Mouse (Mus musculus) kidney, adult 8-10 months (tissue): Measurements from ENCODE around the gene Polr2l.

ENCODE experiments used
- DNase-seq, 2 experiments: peaks; one replicate each; pipeline ENCODE4 v3.0.0; 2022

Gene Polr2l

GRCm38 (mm10) chr7:141484186-141485120 lies 9.5 kb upstream of the Polr2l start:
- DNase-seq: no peak

- DNase-seq: no peak
Measured at GRCm38 (mm10) chr7:141483114-141483653, 8.3 kb upstream of the Polr2l start.

- no peak for DNase-seq
Measured at GRCm38 (mm10) chr7:141482531-141483024, 7.6 kb upstream of the Polr2l start.

GRCm38 (mm10) chr7:141481498-141482401 lies 6.8 kb upstream of the Polr2l start:
- DNase-seq: peak in 1 of 2 experiments; percentile 52

- peak; percentile 71 to 75 for DNase-seq
Measured at GRCm38 (mm10) chr7:141480842-141481497, 6.0 kb upstream of the Polr2l start.

GRCm38 (mm10) chr7:141478270-141478748 lies 3.4 kb upstream of the Polr2l start:
- DNase-seq: no peak

GRCm38 (mm10) chr7:141477578-141478269 lies 2.8 kb upstream of the Polr2l start:
- peak in 1 of 2 experiments; percentile 35 for DNase-seq

- DNase-seq: no peak
Measured at GRCm38 (mm10) chr7:141476981-141477370, 2.0 kb upstream of the Polr2l start.

- DNase-seq: peak; percentile 93 to 94
Measured at GRCm38 (mm10) chr7:141476226-141476980, 1.5 kb upstream of the Polr2l start.

- no peak for DNase-seq
Measured at GRCm38 (mm10) chr7:141475805-141476158, 850 bp upstream of the Polr2l start.

- no peak for DNase-seq
Measured at GRCm38 (mm10) chr7:141474160-141474559, 772 bp downstream of the Polr2l start.

- no peak for DNase-seq
Measured at GRCm38 (mm10) chr7:141472763-141473162, 2.2 kb downstream of the Polr2l start.

- no peak for DNase-seq
Measured at GRCm38 (mm10) chr7:141472226-141472625, 2.7 kb downstream of the Polr2l start.

GRCm38 (mm10) chr7:141471236-141471635 lies 3.7 kb downstream of the Polr2l start:
- no peak for DNase-seq

GRCm38 (mm10) chr7:141470637-141470944 lies 4.3 kb downstream of the Polr2l start:
- no peak for DNase-seq

- DNase-seq: peak in 1 of 2 experiments; percentile 20
Measured at GRCm38 (mm10) chr7:141469901-141470636, 4.9 kb downstream of the Polr2l start.

GRCm38 (mm10) chr7:141469352-141469751 lies 5.6 kb downstream of the Polr2l start:
- DNase-seq: no peak

- peak; percentile 71 to 75 for DNase-seq
Measured at GRCm38 (mm10) chr7:141468522-141469211, 6.3 kb downstream of the Polr2l start.

- DNase-seq: no peak
Measured at GRCm38 (mm10) chr7:141468164-141468521, 6.8 kb downstream of the Polr2l start.
